Mouse (Mus musculus): ENCODE data around the gene Ly6g5b.

The Ly6g5b gene

DNA sequence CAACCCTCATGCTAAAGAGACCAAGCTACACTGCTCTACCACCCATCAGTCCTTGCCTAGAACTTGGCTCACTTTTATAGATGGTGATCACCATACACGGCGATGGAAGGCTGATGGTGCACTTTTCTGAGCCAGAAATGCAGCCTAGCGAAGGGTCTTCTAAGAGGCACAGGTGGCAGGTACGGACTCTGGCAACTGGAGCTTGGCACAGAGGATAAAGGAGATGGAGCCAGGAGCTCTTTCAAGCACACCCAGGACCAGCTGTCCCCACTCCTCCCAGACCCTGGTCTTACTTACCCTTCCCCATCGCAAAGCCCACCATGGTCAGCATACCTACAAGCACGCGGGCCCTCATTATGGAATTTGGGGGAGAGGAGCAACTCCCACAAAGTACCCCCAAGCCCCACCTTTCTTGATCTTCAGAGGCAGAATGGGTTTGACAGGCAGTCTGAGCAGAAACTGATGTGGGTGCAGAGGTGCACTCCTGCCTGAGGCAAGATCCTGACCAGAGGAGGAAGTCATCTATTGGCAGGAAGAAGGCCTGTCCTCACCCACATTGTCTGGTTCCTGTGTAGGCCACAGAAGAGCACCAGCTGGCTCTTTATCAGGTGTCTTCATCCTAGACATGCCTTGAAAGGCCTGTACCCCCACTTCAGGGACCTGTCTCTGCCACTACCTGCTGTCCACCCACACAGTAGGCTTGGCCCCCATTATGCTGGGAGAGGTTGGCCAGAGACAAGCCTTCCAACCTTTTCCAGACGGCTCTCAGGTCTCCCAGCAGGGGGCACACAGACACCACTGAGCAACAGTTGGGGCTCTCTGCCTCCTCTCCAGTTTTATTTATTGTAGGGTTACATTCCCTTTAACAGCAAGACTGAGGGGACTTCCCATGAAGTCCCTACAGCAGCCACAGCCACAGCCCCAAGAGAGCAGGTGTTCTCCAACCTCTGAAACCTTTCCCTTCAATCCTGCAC, at the start of gene Ly6g5b:
Gene Ly6g5b, minus strand, starts transcription at position 383 of the 974 bp plus-strand sequence.
- DNase-seq (ENCODE audit: low read depth, low spot score), result no peak

DNA sequence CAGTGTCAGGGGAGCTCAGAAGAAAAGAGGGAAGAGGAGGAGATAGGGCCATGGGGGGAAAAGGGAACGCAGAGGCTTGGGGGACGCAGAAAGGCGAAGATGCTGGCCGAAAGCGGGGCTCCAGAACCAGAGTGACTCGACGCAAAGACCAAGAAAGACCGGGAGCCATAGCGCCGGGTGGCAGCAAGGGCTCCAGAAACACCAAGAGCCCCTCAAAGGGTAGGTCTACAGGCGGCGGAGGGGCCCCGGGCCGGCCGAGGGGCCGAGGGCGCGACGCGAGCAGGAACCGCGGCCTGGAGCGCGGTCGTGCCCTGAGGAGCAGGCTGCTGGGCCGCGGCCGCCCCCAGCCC, 49.0 kb upstream of the Ly6g5b start:
- no peak for DNase-seq (ENCODE audit: low read depth, low spot score)

DNA sequence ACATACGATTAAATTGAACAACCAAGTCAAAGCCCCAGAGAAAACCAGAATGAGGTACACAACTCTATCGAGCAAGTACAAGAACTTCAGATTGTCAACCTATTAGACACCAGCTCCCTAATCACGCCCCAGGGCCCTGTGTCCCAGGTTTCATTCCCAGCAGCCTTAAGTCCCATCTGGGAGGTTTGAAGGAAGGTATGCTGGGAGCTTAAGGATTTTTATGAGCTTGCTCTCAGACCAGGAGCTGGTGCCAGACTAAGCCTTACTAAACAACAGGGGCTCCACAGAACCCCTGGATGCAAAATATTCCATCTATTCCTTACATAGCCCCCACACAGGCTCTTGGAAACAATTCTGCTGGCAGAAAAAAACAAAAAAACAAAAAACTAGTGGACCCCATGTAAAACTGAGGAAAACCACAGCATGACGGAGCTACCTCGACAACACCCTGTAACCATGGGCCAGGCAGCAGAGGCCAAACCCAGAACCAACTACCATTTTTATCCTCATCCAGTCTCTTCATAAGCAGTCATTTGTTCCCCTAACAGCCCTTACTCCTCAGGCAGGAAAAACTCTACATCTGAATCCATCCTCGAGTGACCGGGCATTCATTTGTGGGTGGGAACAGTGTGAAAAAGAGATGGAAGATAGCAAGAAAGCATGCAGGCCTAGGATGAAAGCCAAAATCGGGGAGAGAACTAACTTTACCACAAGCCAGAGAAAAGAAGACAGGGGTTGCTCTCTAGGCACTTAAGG, 48.3 kb upstream of the Ly6g5b start:
- DNase-seq (ENCODE audit: low read depth, low spot score), result no peak

DNA sequence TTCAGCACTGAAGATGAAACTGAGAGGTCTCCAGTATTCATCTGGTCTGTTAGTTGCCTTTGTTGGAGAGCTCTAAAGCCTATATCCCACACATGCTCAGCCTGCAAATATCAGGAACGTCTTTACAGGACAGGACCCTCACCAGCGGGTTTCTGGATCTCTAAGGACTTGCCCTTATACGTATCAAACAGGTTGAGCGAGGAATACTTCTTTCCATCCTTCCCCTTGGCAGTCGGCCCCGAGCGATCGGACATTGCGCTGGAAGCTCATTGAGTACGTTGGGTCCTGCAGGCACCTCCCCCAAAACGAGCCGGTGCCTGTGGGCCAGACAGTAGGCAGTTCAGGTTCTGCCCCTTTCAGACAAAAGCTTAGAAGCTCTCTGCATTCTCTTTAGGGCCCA, 47.5 kb upstream of the Ly6g5b start:
- DNase-seq (ENCODE audit: low read depth, low spot score), result no peak

DNA sequence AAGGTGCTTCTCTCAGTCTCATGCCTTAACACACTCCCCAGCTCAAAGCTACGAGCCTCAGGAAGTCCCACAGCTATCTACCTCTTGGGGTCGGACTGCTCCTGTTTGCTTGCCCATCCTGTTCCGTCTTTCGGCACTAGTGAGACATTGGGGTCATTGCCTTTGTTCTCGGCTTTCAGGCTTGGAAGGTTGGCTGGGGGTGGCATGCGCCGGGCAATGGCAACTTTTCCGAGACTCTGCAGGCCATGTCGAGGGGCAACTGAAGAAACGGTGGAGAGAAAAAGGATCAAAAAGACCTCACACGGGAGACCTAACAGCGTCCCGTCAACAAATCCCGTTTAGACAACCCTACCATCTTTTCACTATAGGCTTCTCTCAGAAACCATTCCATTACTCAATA, 46.9 kb upstream of the Ly6g5b start:
- no peak for DNase-seq (ENCODE audit: low read depth, low spot score)

DNA sequence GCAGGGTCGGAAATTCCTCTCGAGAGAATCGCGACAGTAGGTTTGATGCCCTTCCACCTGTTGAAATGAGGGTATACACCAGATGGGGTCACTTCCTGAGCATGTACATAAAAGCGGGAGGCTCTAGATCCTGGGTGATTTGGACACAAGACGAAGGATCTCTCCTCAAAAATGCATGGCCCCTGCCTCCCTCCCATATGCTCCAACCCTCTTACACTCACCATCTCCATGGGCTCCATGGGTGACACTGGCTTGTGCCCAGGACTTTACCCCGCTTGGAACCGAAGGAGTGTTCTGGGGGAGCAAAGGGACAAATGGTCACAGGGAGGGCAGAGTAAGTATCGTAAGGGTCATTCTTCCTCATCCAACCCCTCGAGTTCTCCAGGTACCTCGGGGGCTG, 46.2 kb upstream of the Ly6g5b start:
- no peak for DNase-seq (ENCODE audit: low read depth, low spot score)

DNA sequence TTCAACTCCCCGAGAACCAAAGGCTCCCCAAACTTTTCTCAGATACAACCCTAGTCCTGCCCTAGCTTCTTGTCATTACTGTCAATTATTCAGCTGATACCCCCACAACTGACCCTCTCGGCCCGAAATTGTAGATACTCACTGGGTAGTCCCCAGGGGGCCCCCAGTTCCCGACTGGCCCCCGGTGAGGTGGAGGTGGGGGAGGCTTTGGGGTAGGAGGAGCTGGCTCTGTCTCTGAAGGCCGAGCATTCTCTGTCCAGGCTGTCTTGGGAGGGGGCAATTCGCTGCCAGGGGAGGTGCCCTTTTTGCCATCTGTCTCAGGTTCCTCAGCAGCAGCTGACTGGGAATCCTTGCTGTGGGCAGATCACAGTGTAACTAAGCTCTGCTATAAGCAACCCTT, 44.4 kb upstream of the Ly6g5b start:
- no peak for DNase-seq (ENCODE audit: low read depth, low spot score)

DNA sequence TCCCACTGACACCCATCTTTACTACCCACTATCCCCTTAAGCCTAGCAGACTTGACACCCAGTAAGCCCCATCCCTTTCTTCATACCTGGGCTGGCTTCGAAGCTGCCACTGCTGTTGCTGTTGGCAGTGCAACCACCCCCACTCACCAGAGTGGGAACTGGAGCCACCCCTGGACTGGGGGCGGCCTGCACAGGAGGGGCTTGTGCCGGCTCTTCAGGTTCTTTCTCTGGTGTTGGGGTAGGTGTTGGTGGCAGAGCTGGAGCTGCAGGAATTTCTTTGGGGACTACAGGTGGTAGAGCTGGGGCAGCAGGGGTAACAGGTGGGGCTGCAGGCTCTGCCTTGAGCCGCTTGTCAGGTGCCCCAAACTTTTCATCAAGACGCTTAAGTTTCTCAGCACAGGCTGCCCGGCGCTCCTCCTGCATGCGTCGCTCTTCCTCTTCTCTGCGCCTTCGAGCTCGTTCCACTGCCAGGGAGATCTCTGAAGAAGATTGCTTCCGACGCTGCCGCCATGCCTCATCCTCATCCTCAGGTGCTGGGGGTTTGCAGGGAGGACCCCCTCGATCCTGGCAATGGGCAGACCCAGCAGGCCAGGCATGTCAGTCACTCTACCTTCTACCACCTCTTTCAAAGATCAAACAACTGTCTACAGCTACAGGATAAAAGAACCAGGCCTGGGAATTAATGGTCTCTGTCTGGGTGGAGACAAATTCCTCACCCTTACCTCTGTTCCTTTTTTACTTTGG, 43.8 kb upstream of the Ly6g5b start:
- DNase-seq (ENCODE audit: low read depth, low spot score), result no peak

DNA sequence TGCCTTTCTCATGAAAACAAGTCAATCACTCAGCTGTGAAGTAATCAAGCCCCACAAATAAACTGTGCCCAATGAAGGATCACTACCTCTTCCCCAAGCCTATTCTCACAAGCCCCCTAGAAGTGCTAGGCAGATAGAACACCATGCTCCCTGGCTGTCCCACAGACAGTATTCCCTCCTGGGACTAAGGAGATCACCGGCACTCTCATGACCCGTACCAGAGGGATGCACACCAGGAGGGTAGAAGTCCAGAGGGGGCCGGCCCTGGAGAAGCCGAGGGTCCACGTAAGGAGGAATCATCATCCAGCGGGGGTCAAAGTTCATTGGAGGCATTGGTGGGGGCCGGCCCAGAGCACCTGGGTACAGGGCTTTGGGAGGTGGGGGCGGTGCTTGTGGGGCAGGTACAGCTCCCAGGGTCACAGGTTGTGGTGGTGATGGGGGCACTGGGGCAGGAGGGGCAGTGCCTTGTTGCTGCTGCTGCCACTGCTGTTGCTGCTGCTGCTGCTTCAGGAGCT, 42.5 kb upstream of the Ly6g5b start:
- DNase-seq (ENCODE audit: low read depth, low spot score), result no peak

DNA sequence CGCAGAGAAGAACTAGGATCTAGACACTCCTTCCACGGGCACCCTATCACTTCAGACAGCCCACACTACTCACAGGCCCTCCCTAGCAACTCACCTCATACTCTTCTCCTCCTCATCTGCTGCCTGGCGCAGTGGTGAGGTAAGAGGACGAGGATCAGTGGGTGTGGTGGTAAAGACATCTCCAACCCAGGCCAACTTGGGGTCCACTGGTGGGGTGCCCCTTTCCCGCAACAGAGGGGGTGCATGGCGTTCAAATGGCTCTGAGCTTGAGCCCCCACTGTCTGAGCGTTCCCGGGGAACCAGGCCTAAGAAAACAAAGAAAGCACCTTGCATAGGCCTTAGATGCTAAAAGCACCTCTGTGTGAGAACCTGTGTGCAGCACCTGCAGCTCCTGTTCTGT, 42.0 kb upstream of the Ly6g5b start:
- no peak for DNase-seq (ENCODE audit: low read depth, low spot score)

DNA sequence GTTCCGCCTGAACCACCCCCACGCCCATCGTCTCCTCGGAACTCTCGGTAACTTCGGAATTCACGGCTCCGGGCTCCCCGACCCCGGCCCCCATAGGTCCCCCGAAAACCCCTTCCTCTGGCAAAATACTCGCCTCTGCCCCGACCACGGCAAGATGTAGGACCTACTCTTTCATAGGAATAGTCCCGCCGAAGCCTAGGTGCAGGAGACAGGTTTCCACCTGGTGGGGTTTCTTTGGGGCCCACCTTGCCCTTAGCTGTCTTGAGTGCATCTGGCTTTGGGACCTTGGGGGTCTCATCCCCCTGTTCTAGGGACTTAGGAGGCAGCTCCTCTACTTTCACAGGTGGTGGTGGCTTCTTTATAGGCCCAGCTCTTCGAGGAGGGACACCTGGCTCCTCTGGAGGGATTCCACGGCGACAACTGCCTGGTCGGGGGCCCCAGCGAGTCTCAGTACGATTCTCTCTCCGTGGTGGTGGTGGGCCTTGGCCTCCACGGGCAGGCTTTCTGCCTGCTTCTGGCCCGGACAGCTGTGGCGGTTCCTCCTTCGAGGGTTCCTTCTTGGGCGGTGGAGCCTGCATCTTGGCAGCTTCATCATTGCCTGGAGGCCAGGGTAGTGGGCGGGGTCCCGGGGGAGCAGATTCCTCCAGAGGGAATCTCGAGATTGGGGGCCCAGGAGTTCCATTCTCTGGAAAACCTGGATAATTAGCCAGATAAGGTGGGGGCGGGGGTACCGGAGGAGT, 41.4 kb upstream of the Ly6g5b start:
- DNase-seq (ENCODE audit: low read depth, low spot score), result no peak

DNA sequence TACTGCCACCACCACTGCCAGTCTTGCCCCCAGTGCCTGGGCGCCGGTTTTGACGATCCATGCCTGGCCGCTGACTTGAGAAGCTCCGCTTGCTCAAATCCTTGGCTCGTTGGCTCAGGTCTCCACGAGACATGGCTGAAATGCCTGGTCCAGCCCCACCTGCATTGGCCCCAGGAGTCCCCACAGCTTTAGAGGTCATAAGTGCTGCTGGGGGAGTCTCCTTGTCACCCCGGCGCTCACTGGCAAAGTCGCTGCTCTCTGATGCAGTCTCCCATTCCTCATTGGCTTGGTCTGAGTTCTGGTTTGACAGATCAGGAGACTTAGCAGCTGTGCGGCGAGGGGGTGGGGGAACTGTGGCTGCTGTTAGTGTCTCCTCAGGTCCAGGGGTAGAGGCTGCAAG, 40.2 kb upstream of the Ly6g5b start:
- no peak for DNase-seq (ENCODE audit: low read depth, low spot score)

DNA sequence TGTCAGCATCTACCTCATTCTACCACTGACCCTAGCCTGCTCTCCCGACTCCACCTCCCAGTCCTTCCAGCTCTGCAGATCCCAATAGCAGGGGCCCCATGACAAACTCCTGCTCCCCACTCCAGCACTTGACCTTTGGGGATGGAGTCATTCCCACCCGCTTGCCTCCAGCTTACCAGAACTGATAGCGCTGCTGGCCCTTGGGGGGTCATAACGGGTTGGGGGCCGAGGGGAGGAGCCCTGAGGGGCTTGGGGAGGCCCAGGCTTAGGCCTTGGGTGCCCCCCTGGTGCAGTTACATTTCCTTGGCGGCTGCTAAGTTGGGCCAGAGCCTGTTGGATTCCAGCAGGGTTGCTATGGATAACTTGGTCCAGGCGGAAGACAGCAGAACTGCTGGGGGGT, 39.4 kb upstream of the Ly6g5b start:
- DNase-seq (ENCODE audit: low read depth, low spot score), result no peak

DNA sequence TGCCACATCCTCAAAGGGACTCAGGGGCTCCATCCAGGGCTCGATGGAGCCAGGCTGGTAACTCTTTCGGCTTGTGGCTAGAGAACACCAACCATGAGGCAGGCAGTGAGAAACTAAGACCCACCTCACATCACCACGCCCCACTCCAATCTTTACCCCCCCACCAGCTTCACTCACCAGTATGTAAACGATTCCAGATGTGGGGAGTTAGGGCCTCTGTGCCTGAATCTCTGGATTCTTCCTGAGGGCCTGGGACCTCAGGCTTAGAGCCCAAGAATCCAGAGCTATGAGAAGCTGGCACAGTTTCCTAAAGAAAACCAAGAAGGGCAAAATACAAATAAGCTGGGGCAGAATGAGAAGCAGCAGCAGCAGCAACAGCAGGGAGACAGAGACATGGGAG, 38.7 kb upstream of the Ly6g5b start:
- DNase-seq (ENCODE audit: low read depth, low spot score), result no peak

DNA sequence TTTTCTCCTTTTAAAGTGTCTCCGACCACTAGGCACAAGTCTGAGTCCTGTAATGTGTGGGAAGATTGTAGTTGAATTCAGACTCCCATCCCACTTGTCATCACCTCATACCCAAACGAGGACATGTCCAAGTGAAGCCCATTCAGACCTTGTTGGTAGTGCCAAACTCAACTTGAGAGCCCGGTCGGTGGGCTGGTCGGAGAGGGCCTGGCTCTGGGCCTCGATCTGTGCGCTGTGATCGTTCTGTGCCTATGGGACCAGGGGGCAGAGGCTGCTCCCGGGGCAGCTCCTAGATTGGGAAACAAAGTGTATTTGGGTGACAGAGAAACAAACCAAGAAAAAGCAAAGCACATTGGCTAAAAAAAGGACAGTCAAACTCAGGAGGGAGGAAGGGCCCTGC, 37.8 kb upstream of the Ly6g5b start:
- DNase-seq (ENCODE audit: low read depth, low spot score), result no peak

DNA sequence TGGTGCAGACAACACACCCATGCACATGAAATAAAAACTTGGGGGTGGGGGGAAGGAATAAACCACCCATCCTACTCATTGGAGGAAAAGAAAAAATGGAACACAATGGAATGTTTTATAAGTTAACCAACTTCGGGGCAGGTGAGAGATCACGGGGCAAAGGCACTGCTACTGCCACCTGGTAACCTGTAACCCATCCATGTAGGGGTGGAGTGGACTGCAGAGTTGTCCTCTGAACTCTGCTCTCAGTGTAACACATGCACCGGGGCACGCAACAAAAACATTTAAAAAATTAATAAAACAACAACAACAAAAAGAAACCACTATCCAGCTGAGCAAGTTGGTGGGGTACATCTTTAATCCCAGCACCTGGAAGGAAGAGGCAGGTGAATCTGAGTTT, 36.9 kb upstream of the Ly6g5b start:
- no peak for DNase-seq (ENCODE audit: low read depth, low spot score)

DNA sequence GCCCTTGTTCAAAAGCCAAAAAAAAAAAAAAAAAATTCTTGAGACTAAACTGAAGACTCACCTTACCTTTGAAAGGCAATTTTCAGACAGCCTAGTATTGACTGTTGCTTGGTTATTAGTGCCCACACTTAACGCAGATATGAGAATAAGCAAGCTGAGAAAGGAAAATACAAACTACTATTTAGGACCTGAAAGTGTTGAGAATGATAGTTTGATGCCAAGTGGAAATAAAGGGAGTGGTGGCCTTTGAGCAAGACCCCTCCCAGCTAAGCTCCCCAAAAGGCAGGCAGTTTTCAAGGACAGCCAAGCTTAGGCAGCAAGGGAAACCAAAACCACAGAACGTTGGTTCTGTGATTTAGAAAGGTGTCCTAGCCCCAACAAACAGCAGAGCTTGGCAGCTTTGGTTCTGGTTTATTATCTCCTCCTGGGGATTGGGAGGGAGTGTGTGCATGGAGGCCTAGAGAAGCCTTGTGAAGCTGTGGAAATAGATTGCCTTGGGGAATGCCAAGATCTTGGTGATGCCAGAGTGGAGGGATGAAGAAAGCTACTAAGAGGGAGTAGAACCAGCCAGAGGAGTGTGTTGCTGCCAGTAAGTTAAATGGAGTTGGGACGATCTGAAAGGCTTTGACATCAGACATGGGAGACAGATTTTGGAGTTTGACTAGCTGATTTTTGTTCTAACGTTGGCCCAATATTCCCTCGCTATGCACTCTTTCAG, 32.9 kb upstream of the Ly6g5b start:
- DNase-seq (ENCODE audit: low read depth, low spot score), result no peak

DNA sequence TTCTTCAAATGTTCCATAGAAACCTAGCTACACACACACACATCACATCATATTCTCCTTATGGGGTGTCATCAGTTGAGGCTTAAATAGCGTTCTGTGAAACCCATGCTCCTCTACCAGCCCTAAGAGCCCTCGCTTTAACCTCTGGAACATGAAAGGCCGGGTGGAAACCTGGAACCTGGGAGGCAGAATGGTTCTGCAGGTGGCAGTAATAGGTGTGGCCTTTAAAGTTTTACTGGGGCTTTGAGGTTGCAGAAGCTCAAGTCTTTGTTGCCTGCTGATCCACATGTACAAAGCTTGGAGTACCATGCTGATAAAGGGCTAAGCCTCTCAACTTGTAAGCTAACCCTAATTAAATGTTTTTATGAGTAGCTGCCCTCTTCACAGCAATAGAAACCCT, 32.1 kb upstream of the Ly6g5b start:
- no peak for DNase-seq (ENCODE audit: low read depth, low spot score)

DNA sequence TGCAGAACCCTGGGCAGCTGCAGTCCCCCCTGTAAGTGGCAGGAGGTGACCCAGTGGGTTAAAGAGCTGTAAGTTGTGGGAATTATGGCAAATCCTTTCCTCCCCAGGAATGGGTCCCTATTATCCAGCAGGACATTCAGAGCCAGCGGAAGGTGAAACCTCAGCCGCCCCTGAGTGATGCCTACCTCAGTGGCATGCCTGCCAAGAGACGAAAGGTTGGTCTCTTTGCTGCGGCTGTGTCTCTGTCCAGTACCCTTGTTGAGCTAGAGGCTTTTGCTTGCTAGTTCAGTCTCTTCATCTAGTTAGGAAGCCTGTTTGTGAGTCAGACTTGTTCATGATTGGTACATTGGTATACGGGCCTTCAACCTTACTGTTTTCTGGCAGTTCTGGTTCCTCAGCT, 30.9 kb upstream of the Ly6g5b start:
- DNase-seq (ENCODE audit: low read depth, low spot score), result no peak

DNA sequence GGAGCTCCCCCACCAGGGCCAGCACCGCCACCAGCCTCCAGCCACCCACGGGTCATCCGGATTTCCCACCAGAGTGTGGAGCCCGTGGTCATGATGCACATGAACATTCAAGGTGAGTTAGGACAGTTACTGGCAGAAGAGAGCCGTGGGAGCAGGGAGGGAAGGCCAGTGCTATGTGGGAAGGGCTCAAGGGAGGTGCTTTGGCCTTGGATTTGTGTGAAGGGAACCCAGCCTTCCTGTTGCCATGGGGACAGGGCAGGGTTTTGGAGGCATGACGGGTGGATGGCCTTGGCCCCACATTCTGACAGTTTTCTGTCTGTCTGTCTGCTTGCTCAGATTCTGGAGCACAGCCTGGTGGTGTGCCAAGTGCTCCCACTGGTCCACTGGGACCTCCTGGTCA, 26.7 kb upstream of the Ly6g5b start:
- no peak for DNase-seq (ENCODE audit: low read depth, low spot score)

DNA sequence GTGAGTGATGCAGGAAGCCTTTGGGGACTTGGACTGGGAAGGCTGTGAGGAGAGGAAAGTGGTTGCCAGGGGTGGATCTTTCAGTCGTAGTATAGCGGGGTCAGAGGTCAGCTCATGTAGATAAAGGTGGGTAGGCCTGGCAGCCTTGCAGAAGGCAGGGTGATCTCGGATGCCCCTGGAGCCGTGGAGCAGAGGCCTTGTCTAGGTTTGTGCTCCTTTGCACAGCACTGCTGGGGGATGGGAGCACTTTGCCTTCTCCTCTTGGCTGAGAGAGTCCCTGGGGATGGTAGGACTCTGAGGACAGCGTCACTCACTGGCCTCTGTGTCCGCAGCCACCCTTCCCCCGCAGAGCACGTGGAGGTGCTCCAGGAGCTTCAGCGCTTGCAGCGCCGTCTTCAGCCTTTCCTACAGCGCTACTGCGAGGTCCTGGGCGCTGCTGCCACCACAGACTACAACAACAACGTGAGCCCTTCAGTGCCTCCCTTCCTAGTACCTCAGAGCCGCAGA, 25.3 kb upstream of the Ly6g5b start:
- DNase-seq (ENCODE audit: low read depth, low spot score), result no peak
